Mouse (Mus musculus): ENCODE results near the gene Trmt10a. TPM values are rescaled to one million over a fixed set of nuclear protein-coding genes. Genes with fewer than 3 reads are reported as not detected.

Trmt10a gene
- total and polyA plus RNA-seq, 3 experiments = 9.7 to 18.1 TPM; not detected in 1

- no peak for DNase-seq (ENCODE audit: low read depth, low spot score)
- no peak overlapping the region for H3K9ac ChIP-seq (ENCODE audit: control insufficient read depth, low read depth, low read length, poor library complexity, severe bottlenecking)
- H3K4me1 ChIP-seq (ENCODE audit: control insufficient read depth in 1 of 2, insufficient read depth in 2 of 2, low read length in 2 of 2) = no peaks in the 10 kb centered on the region
- no peak overlapping the region for H3K27ac ChIP-seq (ENCODE audit: control insufficient read depth, low read depth, low read length)
- H3K4me3 ChIP-seq (ENCODE audit: control insufficient read depth in 1 of 2, insufficient read depth in 1 of 2, low read depth in 2 of 2, low read length in 2 of 2) = no peak overlapping the region
- TF ChIP-seq ZKSCAN1 (IDR thresholded peaks at IDR 0.05; ENCODE audit: low read depth, low read length) (no peak), MAFK (IDR thresholded peaks at IDR 0.05; ENCODE audit: borderline replicate concordance, low read depth, low read length) (no peak), UBTF (IDR thresholded peaks at IDR 0.05; ENCODE audit: borderline replicate concordance, insufficient read depth, low read depth, low read length) (no peak), KAT2A (conservative IDR thresholded peaks at IDR 0.05; ENCODE audit: low read depth, low read length) (no peak), ZNF384 (IDR thresholded peaks at IDR 0.05; ENCODE audit: low read depth, low read length) (no peak), GABPA (IDR thresholded peaks at IDR 0.05; ENCODE audit: low read depth, low read length) (no peak), POLR2AphosphoS5 (IDR thresholded peaks at IDR 0.05; ENCODE audit: borderline replicate concordance, low read depth, low read length) (no peak), RCOR1 (IDR thresholded peaks at IDR 0.05; ENCODE audit: low read depth, low read length) (no peak), MYC (IDR thresholded peaks at IDR 0.05; ENCODE audit: low read depth, low read length) (no peak), POLR2A (IDR thresholded peaks at IDR 0.05; ENCODE audit: control insufficient read depth in 1 of 2, insufficient read depth in 1 of 2, low read depth in 1 of 2, low read length in 2 of 2, poor library complexity in 1 of 2) (no peak), NRF1 (IDR thresholded peaks at IDR 0.05; ENCODE audit: insufficient read depth, low read depth, low read length, poor library complexity, severe bottlenecking) (no peak), USF1 (IDR thresholded peaks at IDR 0.05; ENCODE audit: low read depth, low read length) (no peak), MAX (IDR thresholded peaks at IDR 0.05; ENCODE audit: low read length) (no peak), POLR2AphosphoS2 (IDR thresholded peaks at IDR 0.05; ENCODE audit: low read length) (no peak), BHLHE40 (IDR thresholded peaks at IDR 0.05; ENCODE audit: borderline replicate concordance, low read depth, low read length) (no peak), ZMIZ1 (IDR thresholded peaks at IDR 0.05; ENCODE audit: low read depth, low read length) (no peak), USF2 (IDR thresholded peaks at IDR 0.05; ENCODE audit: borderline replicate concordance in 1 of 2, insufficient read depth in 1 of 2, low read depth in 1 of 2, low read length in 2 of 2) (no peak), TCF12 (IDR thresholded peaks at IDR 0.05; ENCODE audit: low read depth, low read length) (no peak), HCFC1 (IDR thresholded peaks at IDR 0.05; ENCODE audit: low read depth, low read length) (no peak)
- H3K79me2 ChIP-seq (ENCODE audit: control insufficient read depth, insufficient read depth, low read length, poor library complexity) = no peaks in the 10 kb centered on the region; the same call in 1 of the 2 replicates
- no peaks in the 10 kb centered on the region for H3K27me3 ChIP-seq (ENCODE audit: control insufficient read depth in 1 of 2, insufficient read depth in 2 of 2, low read length in 2 of 2)
- no peaks in the 10 kb centered on the region for H3K9me3 ChIP-seq (replicated peaks; ENCODE audit: insufficient read depth, low read length)
- H3K36me3 ChIP-seq (ENCODE audit: control insufficient read depth in 1 of 2, insufficient read depth in 2 of 2, low read length in 2 of 2) = no peaks in the 10 kb centered on the region
Measured at GRCm38 (mm10) chr3:138114106-138114505, 29.1 kb upstream of the Trmt10a start.

GRCm38 (mm10) chr3:138116871-138117270 lies 26.4 kb upstream of the Trmt10a start:
- no peak overlapping the region for H3K27ac ChIP-seq (ENCODE audit: control insufficient read depth, low read depth, low read length)
- no peaks in the 10 kb centered on the region for H3K36me3 ChIP-seq (ENCODE audit: control insufficient read depth in 1 of 2, insufficient read depth in 2 of 2, low read length in 2 of 2)
- DNase-seq (ENCODE audit: low read depth, low spot score) = no peak
- no peak overlapping the region for H3K9ac ChIP-seq (ENCODE audit: control insufficient read depth, low read depth, low read length, poor library complexity, severe bottlenecking)
- H3K27me3 ChIP-seq (ENCODE audit: control insufficient read depth in 1 of 2, insufficient read depth in 2 of 2, low read length in 2 of 2) = no peaks in the 10 kb centered on the region
- H3K9me3 ChIP-seq (replicated peaks; ENCODE audit: insufficient read depth, low read length) = no peaks in the 10 kb centered on the region
- TF ChIP-seq USF2 (IDR thresholded peaks at IDR 0.05; ENCODE audit: borderline replicate concordance in 1 of 2, insufficient read depth in 1 of 2, low read depth in 1 of 2, low read length in 2 of 2) (no peak), UBTF (IDR thresholded peaks at IDR 0.05; ENCODE audit: borderline replicate concordance, insufficient read depth, low read depth, low read length) (no peak), CTCF (IDR thresholded peaks at IDR 0.05 in 2 of 3, conservative IDR thresholded peaks at IDR 0.05 in 1 of 3; ENCODE audit: control insufficient read depth in 1 of 3, insufficient read depth in 1 of 3, low read depth in 2 of 3, low read length in 3 of 3, poor library complexity in 1 of 3, severe bottlenecking in 1 of 3) (no peak), ZC3H11A (IDR thresholded peaks at IDR 0.05; ENCODE audit: low read depth, low read length) (no peak), USF1 (IDR thresholded peaks at IDR 0.05; ENCODE audit: low read depth, low read length) (no peak), MAZ (IDR thresholded peaks at IDR 0.05; ENCODE audit: low read depth, low read length) (no peak), EP300 (IDR thresholded peaks at IDR 0.05; ENCODE audit: low read depth in 1 of 2, low read length in 2 of 2) (no peak), POLR2AphosphoS2 (IDR thresholded peaks at IDR 0.05; ENCODE audit: low read length) (no peak), TBP (IDR thresholded peaks at IDR 0.05; ENCODE audit: low read depth, low read length) (no peak), ZMIZ1 (IDR thresholded peaks at IDR 0.05; ENCODE audit: low read depth, low read length) (no peak), BHLHE40 (IDR thresholded peaks at IDR 0.05; ENCODE audit: borderline replicate concordance, low read depth, low read length) (no peak), MYC (IDR thresholded peaks at IDR 0.05; ENCODE audit: low read depth, low read length) (no peak), MXI1 (IDR thresholded peaks at IDR 0.05; ENCODE audit: low read depth, low read length) (no peak), NELFE (IDR thresholded peaks at IDR 0.05; ENCODE audit: low read depth, low read length) (no peak), JUND (IDR thresholded peaks at IDR 0.05; ENCODE audit: low read depth, low read length) (no peak), POLR2AphosphoS5 (IDR thresholded peaks at IDR 0.05; ENCODE audit: borderline replicate concordance, low read depth, low read length) (no peak), ZKSCAN1 (IDR thresholded peaks at IDR 0.05; ENCODE audit: low read depth, low read length) (no peak), CHD2 (IDR thresholded peaks at IDR 0.05; ENCODE audit: low read length) (no peak)
- H3K79me2 ChIP-seq (ENCODE audit: control insufficient read depth, insufficient read depth, low read length, poor library complexity) = no peaks in the 10 kb centered on the region; the same call in 1 of the 2 replicates
- H3K4me3 ChIP-seq (ENCODE audit: control insufficient read depth in 1 of 2, insufficient read depth in 1 of 2, low read depth in 2 of 2, low read length in 2 of 2) = no peak overlapping the region
- no peaks in the 10 kb centered on the region for H3K4me1 ChIP-seq (ENCODE audit: control insufficient read depth in 1 of 2, insufficient read depth in 2 of 2, low read length in 2 of 2)

All from MEL (cell line).